Mouse (Mus musculus) adrenal gland, postnatal 10 days (tissue): ENCODE results near the gene Cttnbp2nl. TPM values are rescaled to one million over a fixed set of nuclear protein-coding genes. Genes with fewer than 3 reads are reported as not detected.

Experiments used
- DNase-seq: peaks from one replicate; pipeline ENCODE4 v3.0.0; 2021; ENCODE audit warnings: mixed read lengths
- total RNA-seq, 2 experiments: library from RNA; stranded (reverse); gene quantifications; 2 replicates each; pipeline ENCODE4 v1.2.3; 2021

Cttnbp2nl gene
- total RNA-seq, 2 experiments from 2014 or later = 22.3 to 29.2 TPM

GRCm38 (mm10) chr3:105012696-105013313 is 40.1 kb downstream of the Cttnbp2nl start:
- DNase-seq = no peak

GRCm38 (mm10) chr3:105011883-105012282 is 41.1 kb downstream of the Cttnbp2nl start:
- no peak for DNase-seq

GRCm38 (mm10) chr3:105010681-105011339 is 42.1 kb downstream of the Cttnbp2nl start:
- no peak for DNase-seq

- no peak for DNase-seq
Measured at GRCm38 (mm10) chr3:105008070-105008469, 44.9 kb downstream of the Cttnbp2nl start.

GRCm38 (mm10) chr3:105006101-105006500 is 46.8 kb downstream of the Cttnbp2nl start:
- DNase-seq = no peak

GRCm38 (mm10) chr3:105005561-105006065 is 47.3 kb downstream of the Cttnbp2nl start:
- no peak for DNase-seq

GRCm38 (mm10) chr3:105005011-105005410 is 47.9 kb downstream of the Cttnbp2nl start:
- DNase-seq = no peak

GRCm38 (mm10) chr3:105003960-105004463 is 48.9 kb downstream of the Cttnbp2nl start:
- DNase-seq = no peak

- DNase-seq = no peak
Measured at GRCm38 (mm10) chr3:105001374-105001773, 51.6 kb downstream of the Cttnbp2nl start.

GRCm38 (mm10) chr3:105000561-105000960 is 52.4 kb downstream of the Cttnbp2nl start:
- peak; percentile 56 for DNase-seq

GRCm38 (mm10) chr3:104997563-104997962 is 55.4 kb downstream of the Cttnbp2nl start:
- no peak for DNase-seq

- DNase-seq = no peak
Measured at GRCm38 (mm10) chr3:104995707-104996106, 57.2 kb downstream of the Cttnbp2nl start.

GRCm38 (mm10) chr3:104994415-104994841 is 58.5 kb downstream of the Cttnbp2nl start:
- DNase-seq = no peak

GRCm38 (mm10) chr3:104993800-104994199 is 59.1 kb downstream of the Cttnbp2nl start:
- peak; percentile 53 for DNase-seq

GRCm38 (mm10) chr3:104992709-104993388 is 60.1 kb downstream of the Cttnbp2nl start:
- DNase-seq = peak; percentile 96

- DNase-seq = no peak
Measured at GRCm38 (mm10) chr3:104991703-104992102, 61.2 kb downstream of the Cttnbp2nl start.

GRCm38 (mm10) chr3:104987884-104988283 is 65.1 kb downstream of the Cttnbp2nl start:
- no peak for DNase-seq

GRCm38 (mm10) chr3:104979735-104980134 is 73.2 kb downstream of the Cttnbp2nl start:
- DNase-seq = no peak

GRCm38 (mm10) chr3:104967548-104968300 is 85.2 kb downstream of the Cttnbp2nl start:
- peak; percentile 96 for DNase-seq

GRCm38 (mm10) chr3:104965991-104966554 is 86.9 kb downstream of the Cttnbp2nl start:
- DNase-seq = no peak

- no peak for DNase-seq
Measured at GRCm38 (mm10) chr3:104965070-104965855, 87.7 kb downstream of the Cttnbp2nl start.
